Mouse (Mus musculus) layer of hippocampus, postnatal 14 days (tissue): ENCODE data around the gene Pdcd6ip. TPM values are rescaled to one million over a fixed set of nuclear protein-coding genes. Genes with fewer than 3 reads are reported as not detected.

Experiments
- DNase-seq, 2 experiments: peaks; one replicate each; pipeline ENCODE4 v3.0.0; 2021 to 2022; ENCODE audit warnings: low spot score in 2 of 2, mixed read lengths in 1 of 2
- total RNA-seq, 2 experiments: library from RNA; stranded (reverse); gene quantifications; 2 replicates each; pipeline ENCODE4 v1.2.3; 2021

The Pdcd6ip gene
- total RNA-seq, 2 experiments from 2014 or later, result 58.9 to 61.6 TPM

GRCm38 (mm10) chr9:113629191-113629590 lies 78.9 kb downstream of the Pdcd6ip start:
- DNase-seq, result peak in 1 of 2 experiments; percentile 34

DNA sequence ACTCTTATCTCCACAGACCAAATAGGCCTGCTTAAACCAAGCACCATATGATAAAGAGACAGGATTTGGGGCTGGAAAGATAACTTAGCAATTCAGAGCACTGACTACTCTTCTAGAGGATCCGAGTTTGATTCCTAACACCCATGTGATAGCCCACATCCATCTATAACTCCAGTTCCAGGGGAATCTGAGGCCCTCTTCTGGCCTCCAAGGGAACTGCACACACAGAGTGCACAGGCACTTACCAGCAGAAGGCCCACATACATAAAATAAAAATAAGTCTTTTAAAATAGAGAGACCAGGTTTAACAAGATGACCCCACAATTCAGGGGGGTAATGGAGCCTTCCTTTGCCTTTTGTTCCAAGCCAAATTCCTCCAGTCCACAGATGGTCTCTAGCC lies 79.3 kb downstream of the Pdcd6ip start:
- DNase-seq, result no peak

DNA sequence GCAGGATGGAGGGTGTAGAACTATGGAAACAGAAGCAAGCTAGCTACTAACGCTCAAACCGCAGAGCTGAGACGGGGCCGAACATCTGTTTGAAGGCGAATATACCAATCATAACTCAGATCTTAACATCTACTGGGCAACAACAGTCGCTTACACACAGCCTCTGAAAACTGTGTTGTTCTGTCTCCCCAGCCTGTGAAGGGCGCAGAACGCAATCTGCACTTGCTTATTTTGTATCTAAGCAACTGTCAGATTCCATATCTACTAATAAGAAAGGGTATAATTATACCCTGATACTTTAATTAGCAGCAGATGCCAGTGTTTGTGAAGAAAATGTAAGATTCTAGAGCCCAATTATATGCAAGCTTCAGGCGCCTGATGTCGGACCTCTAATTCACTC lies 81.3 kb downstream of the Pdcd6ip start:
- peak; percentile 32 to 51 for DNase-seq

DNA sequence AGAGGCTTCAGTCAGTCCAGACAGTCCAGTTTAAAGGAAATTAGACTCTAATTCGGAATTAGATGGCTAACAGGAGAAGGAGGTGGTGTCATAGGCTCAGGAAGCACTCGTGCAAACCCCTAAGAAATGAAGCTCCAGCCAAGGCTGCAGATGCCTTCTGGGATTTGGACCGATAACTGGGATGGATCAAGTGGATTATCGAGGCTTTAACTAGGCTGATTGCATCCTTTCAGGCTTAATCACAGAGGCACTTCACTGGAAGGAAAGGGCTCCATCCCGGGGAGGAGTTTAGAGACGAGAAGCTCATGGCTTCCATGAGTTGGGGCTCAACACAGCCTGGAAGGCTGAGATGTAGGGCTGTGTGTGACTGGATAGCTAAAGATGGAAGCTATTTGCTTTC lies 84.0 kb downstream of the Pdcd6ip start:
- no peak for DNase-seq

DNA sequence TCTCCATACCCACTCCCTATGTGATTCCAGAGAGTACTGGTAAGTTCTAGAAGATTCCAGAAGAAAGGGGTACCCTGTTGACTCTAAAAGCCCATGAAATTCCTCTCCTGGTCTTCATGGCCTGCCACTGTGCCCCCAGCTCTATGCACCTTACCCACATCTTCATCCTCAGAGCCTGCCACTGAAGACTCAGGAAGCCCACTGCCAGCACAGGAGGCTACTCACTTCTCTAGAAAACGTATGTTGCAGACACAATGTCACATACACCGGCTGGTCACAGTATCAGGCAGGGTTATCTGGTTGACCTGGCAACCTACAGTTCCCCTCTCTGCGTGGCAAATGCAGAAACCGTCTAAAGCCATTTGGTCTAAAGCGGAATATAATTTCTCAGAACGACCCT lies 91.0 kb downstream of the Pdcd6ip start:
- no peak for DNase-seq

DNA sequence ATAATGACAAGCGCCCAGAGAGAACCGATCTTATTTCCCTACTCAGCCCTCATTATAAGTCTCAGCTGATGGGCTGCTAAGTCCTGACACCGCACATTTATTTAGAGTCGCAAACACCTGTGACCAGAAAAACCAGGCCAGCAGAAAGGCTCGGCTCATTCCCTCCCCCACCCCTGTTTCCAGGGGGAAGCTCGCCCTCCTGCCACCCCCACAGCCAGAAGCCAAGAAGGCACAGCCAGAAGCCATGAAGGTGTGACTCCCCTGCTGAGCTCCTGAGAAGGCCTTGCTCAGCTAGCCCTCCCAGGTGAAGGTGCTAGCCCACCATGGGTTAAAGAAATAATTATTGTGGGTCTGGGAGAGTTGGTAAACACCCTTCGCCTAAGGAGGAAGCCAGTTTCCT lies 97.3 kb downstream of the Pdcd6ip start:
- no peak for DNase-seq

- no peak for DNase-seq
These were observed 105.9 kb downstream of the Pdcd6ip start for GRCm38 (mm10) chr9:113602140-113602539.

Other genes with a start within 250 kb of the Pdcd6ip start
- 100 to 1,000 TPM; 254 to 274 TPM for gene Clasp2, start 33.2 kb upstream of the Pdcd6ip start, total RNA-seq
- 10 to 100 TPM; 62.2 to 68.7 TPM for gene Ubp1, start 222.7 kb upstream of the Pdcd6ip start, total RNA-seq